Mouse (Mus musculus) myocyte (in vitro differentiated cells): ENCODE results near the gene Mcemp1. TPM values are rescaled to one million over a fixed set of nuclear protein-coding genes. Genes with fewer than 3 reads are reported as not detected.

Experiments used
- H3K27me3 ChIP-seq: one replicate; pipeline ENCODE4 v1.6.1; 2011; ENCODE audit not compliant: control insufficient read depth, insufficient read depth, insufficient read length
- H3K36me3 ChIP-seq: one replicate; pipeline ENCODE4 v1.6.1; 2011; ENCODE audit not compliant: control insufficient read depth, insufficient read depth
- H3K4me2 ChIP-seq: one replicate; pipeline ENCODE4 v1.6.1; 2011; ENCODE audit warnings: low read depth, control low read depth
- H3K4me3 ChIP-seq: one replicate; pipeline ENCODE4 v1.5.1; 2011; ENCODE audit warnings: mild to moderate bottlenecking, control low read depth, moderate library complexity
- H3K79me2 ChIP-seq: one replicate; pipeline ENCODE4 v1.6.1; 2011; ENCODE audit not compliant: control insufficient read depth, insufficient read depth
- H3ac ChIP-seq: one replicate; pipeline ENCODE4 v1.6.1; 2011; ENCODE audit not compliant: control insufficient read depth, insufficient read length
- CEBPB ChIP-seq: IDR thresholded peaks from 2 replicates; pipeline ENCODE4 v1.6.1; 2011; ENCODE audit warnings: mild to moderate bottlenecking, moderate library complexity; ENCODE audit not compliant: poor library complexity, insufficient read depth, severe bottlenecking
- E2F4 ChIP-seq: IDR thresholded peaks from one replicate; pipeline ENCODE4 v1.6.1; 2011; ENCODE audit warnings: mild to moderate bottlenecking, control low read depth, moderate library complexity; ENCODE audit not compliant: insufficient read depth
- MAX ChIP-seq: IDR thresholded peaks from one replicate; pipeline ENCODE4 v1.6.1; 2011; ENCODE audit warnings: low read depth, mild to moderate bottlenecking, control low read depth
- MYOD1 ChIP-seq, 3 experiments: IDR thresholded peaks; one replicate each; pipeline ENCODE4 v1.6.1; 2011; ENCODE audit warnings: control low read depth in 2 of 3, low read depth in 2 of 3, mild to moderate bottlenecking in 2 of 3, moderate library complexity in 1 of 3; ENCODE audit not compliant: insufficient read length in 2 of 3, control insufficient read depth in 1 of 3
- MYOG ChIP-seq, 3 experiments: IDR thresholded peaks; one replicate each; pipeline ENCODE4 v1.6.1; 2011; ENCODE audit warnings: control low read depth in 2 of 3, low read depth in 2 of 3, mild to moderate bottlenecking in 2 of 3; ENCODE audit not compliant: insufficient read length in 2 of 3, control insufficient read depth in 1 of 3, insufficient read depth in 1 of 3
- POLR2A ChIP-seq: IDR thresholded peaks from one replicate; pipeline ENCODE4 v1.6.1; 2011; ENCODE audit warnings: low read depth, mild to moderate bottlenecking, control low read depth, moderate library complexity; ENCODE audit not compliant: insufficient read length
- POLR2AphosphoS2 ChIP-seq: IDR thresholded peaks from one replicate; pipeline ENCODE4 v1.6.1; 2011; ENCODE audit warnings: low read depth, control low read depth; ENCODE audit not compliant: insufficient read length
- REST ChIP-seq: IDR thresholded peaks from one replicate; pipeline ENCODE4 v1.6.1; 2011; ENCODE audit warnings: mild to moderate bottlenecking, control low read depth, moderate library complexity; ENCODE audit not compliant: insufficient read depth, insufficient read length
- SRF ChIP-seq: IDR thresholded peaks from one replicate; pipeline ENCODE4 v1.6.1; 2011; ENCODE audit warnings: low read depth; ENCODE audit not compliant: control insufficient read depth, insufficient read length
- TCF12 ChIP-seq: IDR thresholded peaks from one replicate; pipeline ENCODE4 v1.6.1; 2011; ENCODE audit warnings: mild to moderate bottlenecking, control low read depth; ENCODE audit not compliant: poor library complexity, insufficient read depth, severe bottlenecking
- TCF3 ChIP-seq: IDR thresholded peaks from one replicate; pipeline ENCODE4 v1.6.1; 2011; ENCODE audit warnings: low read depth, control low read depth; ENCODE audit not compliant: insufficient read length
- USF1 ChIP-seq: IDR thresholded peaks from one replicate; pipeline ENCODE4 v1.6.1; 2011; ENCODE audit warnings: low read depth, mild to moderate bottlenecking, control low read depth, moderate library complexity
- polyA plus RNA-seq: library from polyadenylated mRNA; unstranded; fragments of >200 nt; fragmentation: generic; extraction: Trizol; gene quantifications from one replicate; pipeline ENCODE4 v1.2.1, GENCODE M21; 2012; ENCODE audit warnings: missing spikeins

Mcemp1 gene
- polyA plus RNA-seq, 1 experiment: not detected

- no peaks in the 10 kb centered on the region for H3K79me2 ChIP-seq
Observed at GRCm38 (mm10) chr8:3647561-3647960, 18.0 kb upstream of the Mcemp1 start.

GRCm38 (mm10) chr8:3648268-3648667 is 17.3 kb upstream of the Mcemp1 start:
- Histone ChIP-seq H3K36me3 (no peaks in the 10 kb centered on the region), H3K4me3 (no peak overlapping the region), H3K4me2 (no peak overlapping the region), H3K79me2 (no peaks in the 10 kb centered on the region), H3K27me3 (no peaks in the 10 kb centered on the region), H3ac (no peak overlapping the region)
- TF ChIP-seq TCF12 (no peak), CEBPB (no peak), TCF3 (no peak), MYOD1 (IDR thresholded peaks at IDR 0.05; ENCODE audit: control insufficient read depth in 1 of 3, insufficient read length in 2 of 3, low read depth in 2 of 3) (no peak), SRF (no peak), MAX (no peak)

More at GRCm38 (mm10) chr8:3647561-3647960, 18.0 kb upstream of the Mcemp1 start:
- Histone ChIP-seq H3K4me3 (no peak overlapping the region), H3K4me2 (no peak overlapping the region), H3ac (no peak overlapping the region), H3K27me3 (no peaks in the 10 kb centered on the region), H3K36me3 (no peaks in the 10 kb centered on the region)
- no peak for TF ChIP-seq CEBPB
- TF ChIP-seq POLR2A: no peak
- TF ChIP-seq E2F4: no peak
- no peak for TF ChIP-seq TCF12
- TF ChIP-seq MAX: no peak
- TF ChIP-seq REST: no peak
- TF ChIP-seq TCF3: no peak
- TF ChIP-seq SRF: no peak
- no peak for TF ChIP-seq USF1
- no peak for TF ChIP-seq POLR2AphosphoS2
- TF ChIP-seq MYOD1 (IDR thresholded peaks at IDR 0.05; ENCODE audit: control insufficient read depth in 1 of 3, insufficient read length in 2 of 3, low read depth in 2 of 3): no peak

GRCm38 (mm10) chr8:3648990-3649389 is 16.6 kb upstream of the Mcemp1 start:
- Histone ChIP-seq H3K4me2 (no peak overlapping the region), H3K27me3 (no peaks in the 10 kb centered on the region), H3K79me2 (no peaks in the 10 kb centered on the region)

GRCm38 (mm10) chr8:3652845-3653244 is 12.7 kb upstream of the Mcemp1 start:
- Histone ChIP-seq H3K27me3 (peaks cover 9% of the 10 kb centered on the region), H3K4me2 (no peak overlapping the region), H3K36me3 (no peaks in the 10 kb centered on the region), H3K79me2 (no peaks in the 10 kb centered on the region), H3K4me3 (no peak overlapping the region), H3ac (no peak overlapping the region)
- no peak for TF ChIP-seq USF1
- no peak for TF ChIP-seq POLR2A
- no peak for TF ChIP-seq REST

More at GRCm38 (mm10) chr8:3648990-3649389, 16.6 kb upstream of the Mcemp1 start:
- H3K36me3 ChIP-seq: no peaks in the 10 kb centered on the region
- TF ChIP-seq MYOD1 (IDR thresholded peaks at IDR 0.05; ENCODE audit: control insufficient read depth in 1 of 3, insufficient read length in 2 of 3, low read depth in 2 of 3) (no peak), MYOG (IDR thresholded peaks at IDR 0.05; ENCODE audit: control insufficient read depth in 1 of 3, insufficient read depth in 1 of 3, insufficient read length in 2 of 3, low read depth in 2 of 3) (no peak), USF1 (no peak), E2F4 (no peak), MAX (no peak), POLR2AphosphoS2 (no peak), REST (no peak), SRF (no peak), TCF12 (no peak), POLR2A (no peak)
- H3K4me3 ChIP-seq: no peak overlapping the region
- H3ac ChIP-seq: no peak overlapping the region

- no peak overlapping the region for H3ac ChIP-seq
- peaks cover 12% of the 10 kb centered on the region for H3K27me3 ChIP-seq
- no peak overlapping the region for H3K4me2 ChIP-seq
- no peaks in the 10 kb centered on the region for H3K79me2 ChIP-seq
- no peak for TF ChIP-seq POLR2A
- H3K4me3 ChIP-seq: no peak overlapping the region
- no peaks in the 10 kb centered on the region for H3K36me3 ChIP-seq
Observed at GRCm38 (mm10) chr8:3654726-3655508, 10.6 kb upstream of the Mcemp1 start.
